Mouse (Mus musculus) ovary, postnatal 10 days (tissue): ENCODE data around the gene Ccz1.

ENCODE experiments used
- DNase-seq: peaks from one replicate; pipeline ENCODE4 v3.0.0; 2022; ENCODE audit warnings: low spot score

Ccz1 gene

GRCm38 (mm10) chr5:143993849-143994248 lies 20.8 kb downstream of the Ccz1 start:
- no peak for DNase-seq

GRCm38 (mm10) chr5:143993260-143993659 lies 21.4 kb downstream of the Ccz1 start:
- DNase-seq = no peak

- no peak for DNase-seq
Measured at GRCm38 (mm10) chr5:143992661-143993060, 22.0 kb downstream of the Ccz1 start.

GRCm38 (mm10) chr5:143990086-143990485 lies 24.6 kb downstream of the Ccz1 start:
- DNase-seq = no peak

GRCm38 (mm10) chr5:143989046-143989445 lies 25.6 kb downstream of the Ccz1 start:
- no peak for DNase-seq

- no peak for DNase-seq
Measured at GRCm38 (mm10) chr5:143987596-143987995, 27.1 kb downstream of the Ccz1 start.

- no peak for DNase-seq
Measured at GRCm38 (mm10) chr5:143985381-143985780, 29.3 kb downstream of the Ccz1 start.

- no peak for DNase-seq
Measured at GRCm38 (mm10) chr5:143982361-143982760, 32.3 kb downstream of the Ccz1 start.

GRCm38 (mm10) chr5:143980858-143981257 lies 33.8 kb downstream of the Ccz1 start:
- no peak for DNase-seq

- no peak for DNase-seq
Measured at GRCm38 (mm10) chr5:143976726-143977431, 37.8 kb downstream of the Ccz1 start.

- DNase-seq = no peak
Measured at GRCm38 (mm10) chr5:143976232-143976631, 38.4 kb downstream of the Ccz1 start.

GRCm38 (mm10) chr5:143975631-143975933 lies 39.1 kb downstream of the Ccz1 start:
- no peak for DNase-seq

GRCm38 (mm10) chr5:143974931-143975630 lies 39.6 kb downstream of the Ccz1 start:
- peak; percentile 29 for DNase-seq

GRCm38 (mm10) chr5:143972628-143973027 lies 42.0 kb downstream of the Ccz1 start:
- DNase-seq = no peak

- no peak for DNase-seq
Measured at GRCm38 (mm10) chr5:143966671-143967070, 48.0 kb downstream of the Ccz1 start.

GRCm38 (mm10) chr5:143965586-143966345 lies 48.9 kb downstream of the Ccz1 start:
- no peak for DNase-seq

- DNase-seq = no peak
Measured at GRCm38 (mm10) chr5:143961176-143961575, 53.5 kb downstream of the Ccz1 start.

- DNase-seq = no peak
Measured at GRCm38 (mm10) chr5:143959551-143959950, 55.1 kb downstream of the Ccz1 start.

- no peak for DNase-seq
Measured at GRCm38 (mm10) chr5:143957101-143957500, 57.6 kb downstream of the Ccz1 start.

- DNase-seq = no peak
Measured at GRCm38 (mm10) chr5:143950016-143950415, 64.7 kb downstream of the Ccz1 start.

- no peak for DNase-seq
Measured at GRCm38 (mm10) chr5:143948361-143948760, 66.3 kb downstream of the Ccz1 start.

GRCm38 (mm10) chr5:143943231-143944125 lies 71.2 kb downstream of the Ccz1 start:
- DNase-seq = no peak
